Comparison of ENCODE assay signal across 12 mouse cellular contexts in the genomic region with DNA sequence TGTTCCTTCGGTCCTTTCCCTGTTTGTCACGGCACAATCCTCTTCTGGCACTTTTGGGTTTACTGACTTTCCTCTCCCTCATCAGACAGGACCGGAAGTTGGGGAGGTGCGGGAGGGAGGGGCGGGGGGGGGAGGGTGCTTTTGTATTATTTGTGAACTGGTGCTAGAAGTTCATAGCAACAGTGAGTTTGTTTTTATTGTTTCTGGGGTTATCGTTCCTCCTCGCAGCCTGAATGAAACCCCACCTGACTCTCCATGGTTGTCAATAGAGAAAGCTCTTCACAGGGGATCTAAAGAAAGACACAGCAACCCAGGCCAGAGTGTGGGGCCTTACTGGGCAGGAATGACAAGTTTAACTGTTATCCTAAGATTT. TPM values are rescaled to one million over a fixed set of nuclear protein-coding genes. Genes with fewer than 3 reads are reported as not detected.
DNase-seq lines count a peak whose midpoint lies in the region; ATAC-seq and TF ChIP-seq lines count a peak whose summit lies in the region.
"Had no signal": no experiment of that assay in that cellular context is flagged by ENCODE, and none has a peak within 500 bp of the region (broad histone marks: within the 10 kb centered on the region; RNA-seq: fewer than 3 reads in every experiment).

No protein-coding gene starts in this region.

- peaks cover 19% of the 10 kb centered on the region for H3K4me1 ChIP-seq in liver, embryonic 16.5 days (ENCODE audit: control insufficient read depth, low read depth, low read length)
- H3K4me1 ChIP-seq: stomach, embryonic 15.5 days had no signal

- DNase-seq in gastrocnemius, adult 2 months: no peak
- DNase-seq in gastrocnemius, postnatal 25 days: no peak
- peak; percentile 54 for DNase-seq in thymus, postnatal 0 days (ENCODE audit: low spot score)
- DNase-seq in thymus, adult 18-20 months: no peak
- no peak for DNase-seq in urinary bladder, postnatal 25 days (ENCODE audit: low spot score)
- DNase-seq in frontal cortex, postnatal 25 days (ENCODE audit: low spot score in 2 of 2): no peak
- no peak for DNase-seq in right cerebral cortex, postnatal 25 days
- DNase-seq: embryo, embryonic 11 days; layer of hippocampus, postnatal 36 days had no signal

- TF ChIP-seq CTCF in gastrocnemius, adult 2 months (IDR thresholded peaks at IDR 0.05): no peak

- H3K27me3 ChIP-seq in liver, embryonic 16.5 days (ENCODE audit: control insufficient read depth, insufficient read depth, low read depth, low read length): no peaks in the 10 kb centered on the region
- H3K27me3 ChIP-seq: stomach, embryonic 15.5 days had no signal

- no peaks in the 10 kb centered on the region for H3K9me3 ChIP-seq in liver, embryonic 16.5 days (replicated peaks; ENCODE audit: control insufficient read depth, low read length)
- H3K9me3 ChIP-seq: stomach, embryonic 15.5 days had no signal

- WGBS in liver, embryonic 16.5 days (ENCODE audit: insufficient replicate concordance): 23% methylated on average over 7 of the region's 7 CpGs

- H3K9ac ChIP-seq in liver, embryonic 16.5 days (ENCODE audit: low read depth, low read length): peak overlapping the region; percentile 4; the same call in 1 of the 2 replicates
- H3K9ac ChIP-seq: stomach, embryonic 15.5 days had no signal

- peak overlapping the region; percentile 91 for H3K27ac ChIP-seq in gastrocnemius, adult 2 months
- H3K27ac ChIP-seq in liver, embryonic 16.5 days (ENCODE audit: low read length): peak overlapping the region; percentile 62
- H3K27ac ChIP-seq: stomach, embryonic 15.5 days had no signal

- no peaks in the 10 kb centered on the region for H3K36me3 ChIP-seq in liver, embryonic 16.5 days (ENCODE audit: control insufficient read depth, insufficient read depth)
- H3K36me3 ChIP-seq: stomach, embryonic 15.5 days had no signal

- peak overlapping the region; percentile 32 for H3K4me3 ChIP-seq in gastrocnemius, adult 2 months
- no peak overlapping the region for H3K4me3 ChIP-seq in liver, embryonic 16.5 days (ENCODE audit: low read depth, low read length)
- H3K4me3 ChIP-seq: stomach, embryonic 15.5 days had no signal

- peak overlapping the region; percentile 15; the same call in 1 of the 2 replicates for H3K4me2 ChIP-seq in liver, embryonic 16.5 days (ENCODE audit: low read depth, low read length)
- H3K4me2 ChIP-seq: stomach, embryonic 15.5 days had no signal

- intact Hi-C loops in gastrocnemius, adult 2 months (cut with DNase I): loop anchor here (10.0 kb wide), 1 partner anchor 53 kb away; no protein-coding TSS in a partner anchor

- ATAC-seq in liver, embryonic 16.5 days (ENCODE audit: low read depth): no peak

RNA-seq across cellular contexts. Expression of a gene that starts 6.4 kb away (rescaled TPM):
- not detected for total RNA-seq in gastrocnemius, adult 2 months (2021)
- not detected for total RNA-seq in gastrocnemius, postnatal 25 days (2021)
- polyA plus RNA-seq in thymus, postnatal 0 days (2015; fragmentation: Nextera tagmentation; extraction: Ambion mirVana): 1.4 and 1.5 TPM in 2 replicates
- 0.14 TPM in 1 of 2 replicates, not detected in the other for polyA plus RNA-seq in liver, embryonic 16.5 days (2015; fragmentation: Nextera tagmentation; extraction: Ambion mirVana)
- total RNA-seq: gastrocnemius, adult 8-10 months; layer of hippocampus, postnatal 36 days had no signal

RNA-seq across cellular contexts. Expression of a gene that starts 36.6 kb away (rescaled TPM):
- 10 to 100 TPM; 68.8 to 74.4 TPM for total RNA-seq in gastrocnemius, adult 2 months (2021)
- 10 to 100 TPM; 55.1 to 59.4 TPM for total RNA-seq in gastrocnemius, postnatal 25 days (2021)
- polyA plus RNA-seq in thymus, postnatal 0 days (2015; fragmentation: Nextera tagmentation; extraction: Ambion mirVana): 22.2 and 29.5 TPM in 2 replicates
- polyA plus RNA-seq in liver, embryonic 16.5 days (2015; fragmentation: Nextera tagmentation; extraction: Ambion mirVana): 4.5 and 5.5 TPM in 2 replicates
